Mouse (Mus musculus) testis, adult 2 months (tissue): ENCODE measurements around the gene Dlat. TPM values are rescaled to one million over a fixed set of nuclear protein-coding genes. Genes with fewer than 3 reads are reported as not detected.

ENCODE experiments used
- H3K27ac ChIP-seq: fragments of 200-500 bp; 2 replicates; pipeline ENCODE4 v1.5.1; 2012; ENCODE audit warnings: low read depth, low read length; ENCODE audit not compliant: control insufficient read depth, insufficient read depth
- H3K27me3 ChIP-seq: fragments of 200-500 bp; 2 replicates; pipeline ENCODE4 v1.6.1; 2012; ENCODE audit warnings: mild to moderate bottlenecking, low read length, moderate library complexity; ENCODE audit not compliant: control insufficient read depth, insufficient read depth
- H3K36me3 ChIP-seq: fragments of 200-500 bp; 2 replicates; pipeline ENCODE4 v1.6.1; 2012; ENCODE audit warnings: mild to moderate bottlenecking, low read length; ENCODE audit not compliant: control insufficient read depth, insufficient read depth
- H3K4me1 ChIP-seq: fragments of 200-500 bp; 2 replicates; pipeline ENCODE4 v1.6.1; 2012; ENCODE audit warnings: low read length; ENCODE audit not compliant: control insufficient read depth, insufficient read depth
- H3K4me3 ChIP-seq: fragments of 200-500 bp; 2 replicates; pipeline ENCODE4 v1.5.1; 2012; ENCODE audit warnings: low read depth, mild to moderate bottlenecking, low read length, moderate library complexity, mixed read lengths; ENCODE audit not compliant: control insufficient read depth
- CTCF ChIP-seq: fragments of 200-500 bp; IDR thresholded peaks from 2 replicates; pipeline ENCODE4 v1.5.1; 2012; ENCODE audit warnings: low read depth, mild to moderate bottlenecking, inconsistent platforms, low read length, moderate library complexity; ENCODE audit not compliant: control insufficient read depth, insufficient read depth, insufficient replicate concordance
- POLR2A ChIP-seq: fragments of 200-500 bp; IDR thresholded peaks from 2 replicates; pipeline ENCODE4 v1.6.1; 2012; ENCODE audit warnings: low read depth, mild to moderate bottlenecking, inconsistent platforms, low read length, moderate library complexity; ENCODE audit not compliant: control insufficient read depth
- polyA plus RNA-seq: library from polyadenylated mRNA; depleted of rRNA; stranded (reverse); fragments of >200 nt; gene quantifications from 2 replicates; pipeline ENCODE4 v1.2.3, GENCODE M21; 2012

The Dlat gene
- polyA plus RNA-seq, 1 experiment, result 36.8 TPM

DNA sequence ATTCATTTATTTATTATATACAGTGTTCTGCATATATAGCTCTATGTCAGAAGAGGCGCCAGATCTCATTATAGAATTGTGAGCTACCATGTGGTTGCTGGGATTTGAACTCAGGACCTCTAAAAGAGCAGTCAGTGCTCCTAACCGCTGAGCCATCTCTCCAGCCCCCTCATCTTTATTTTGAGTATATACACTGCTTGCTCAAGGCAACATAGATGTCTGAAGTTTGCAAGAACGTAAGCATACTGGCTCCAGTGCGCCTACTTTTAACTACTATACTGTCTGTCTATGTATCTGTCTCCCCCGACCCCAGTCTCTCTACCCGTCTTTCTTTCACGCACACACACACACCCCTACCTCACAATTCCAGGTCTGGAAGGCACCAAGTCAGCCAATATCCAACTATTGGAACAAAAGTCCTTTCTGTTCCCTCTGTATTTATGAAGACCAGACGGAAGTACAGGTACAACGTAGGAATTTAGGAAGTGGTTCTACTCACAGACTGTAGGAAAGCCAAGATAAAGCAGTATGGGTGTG lies 41.7 kb downstream of the Dlat start:
- Histone ChIP-seq H3K36me3 (peaks cover 3% of the 10 kb centered on the region), H3K4me1 (no peaks in the 10 kb centered on the region; the same call in none of the 2 replicates), H3K27ac (no peak overlapping the region), H3K4me3 (peak overlapping the region; percentile 79), H3K27me3 (no peaks in the 10 kb centered on the region)
- TF ChIP-seq POLR2A (no peak), CTCF (no peak)

DNA sequence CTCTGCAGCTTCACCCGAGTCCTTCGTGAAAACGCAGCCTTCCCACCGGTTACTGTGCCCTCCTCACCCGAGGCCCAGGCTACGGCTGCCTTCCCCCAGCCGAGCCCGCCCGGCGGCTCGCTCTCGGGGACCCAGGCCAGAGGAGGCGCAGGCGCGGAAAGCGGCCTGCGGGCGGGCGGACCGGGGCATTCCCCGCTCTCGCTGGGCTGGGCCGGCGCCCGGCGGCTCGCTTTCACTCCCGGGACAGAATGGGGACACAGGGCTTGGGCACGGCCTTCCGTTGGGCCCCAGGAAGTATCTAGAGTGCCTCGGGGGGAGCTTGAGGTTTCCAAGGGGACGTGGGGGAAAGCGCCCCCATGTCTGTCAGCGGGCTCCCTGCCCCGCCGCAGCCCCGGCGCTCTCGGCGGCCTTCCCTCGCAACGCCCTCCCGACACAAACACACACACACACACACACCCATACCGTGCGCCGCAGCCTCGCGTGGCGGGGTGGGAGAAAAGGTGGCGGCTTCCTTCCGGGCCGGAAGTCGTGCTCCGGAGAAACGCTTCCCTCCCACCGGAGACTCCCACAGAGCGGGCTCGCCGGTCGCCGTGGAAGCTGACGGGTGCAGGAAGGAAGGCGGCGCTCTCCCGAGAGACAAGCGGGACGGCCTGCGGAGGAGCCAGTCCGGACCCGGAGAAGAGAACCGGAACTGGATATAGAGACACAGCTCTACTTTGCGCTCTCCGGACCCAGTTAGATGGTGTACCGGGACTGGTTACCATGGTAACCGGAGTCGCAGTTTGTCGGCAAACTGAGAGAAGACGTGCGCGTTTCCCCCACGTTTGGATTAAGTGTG lies 42.6 kb downstream of the Dlat start, which contains the start of the genes Pih1d2 and Nkapd1:
Gene Pih1d2, plus strand, starts transcription at position 556 of the 838 bp plus-strand sequence.
Gene Nkapd1, minus strand, starts transcription at position 699 of the 838 bp plus-strand sequence.
- TF ChIP-seq POLR2A (peak; percentile 75), CTCF (no peak)
- Histone ChIP-seq H3K36me3 (peaks cover 3% of the 10 kb centered on the region), H3K4me3 (peak within 1 kb of the TSS; percentile 97), H3K27ac (peak within 1 kb of the TSS; percentile 97), H3K27me3 (no peaks in the 10 kb centered on the region), H3K4me1 (no peaks in the 10 kb centered on the region; the same call in none of the 2 replicates)

DNA sequence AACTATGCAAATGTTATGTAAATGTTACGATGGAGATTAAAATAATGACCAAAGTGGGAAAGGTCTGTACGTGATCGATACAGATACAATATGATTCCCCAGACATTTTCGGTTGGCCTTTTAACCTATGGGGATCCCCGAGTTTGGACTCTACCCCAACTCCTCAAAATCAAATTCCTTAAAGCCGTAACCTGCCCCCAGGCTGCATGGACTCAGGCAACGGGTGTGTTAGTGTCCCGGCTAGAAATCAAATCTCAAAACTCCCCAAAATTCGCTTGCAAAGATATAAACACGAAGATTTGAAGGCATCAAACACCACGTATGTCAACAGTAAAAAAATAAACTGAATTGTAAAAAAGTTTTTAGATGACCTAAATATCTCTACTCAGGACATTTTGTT lies 43.4 kb downstream of the Dlat start:
- TF ChIP-seq POLR2A, result no peak
- TF ChIP-seq CTCF, result no peak
- peak overlapping the region; percentile 97 for H3K4me3 ChIP-seq
- no peaks in the 10 kb centered on the region; the same call in none of the 2 replicates for H3K4me1 ChIP-seq
- peaks cover 3% of the 10 kb centered on the region for H3K36me3 ChIP-seq
- H3K27me3 ChIP-seq, result no peaks in the 10 kb centered on the region
- H3K27ac ChIP-seq, result no peak overlapping the region; the same call in 1 of the 2 replicates

DNA sequence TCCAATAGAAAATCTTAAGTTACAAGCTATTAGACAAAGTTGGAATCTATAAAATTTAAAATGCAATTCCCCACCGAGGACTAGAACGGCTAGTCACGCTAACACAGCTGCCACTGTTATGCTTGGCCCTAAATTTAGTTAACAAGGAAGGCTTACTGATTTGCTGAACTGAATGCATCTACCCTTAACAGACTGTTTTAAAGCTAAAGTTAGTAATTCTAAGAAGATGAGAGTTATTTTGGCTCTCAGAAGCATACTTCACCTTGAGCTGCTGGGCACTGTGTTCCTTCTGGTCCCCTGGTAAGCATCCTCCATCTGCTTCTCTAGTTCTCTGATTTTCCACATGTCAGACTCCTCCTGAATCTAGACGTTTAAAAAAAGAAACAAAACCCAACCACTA lies 47.5 kb downstream of the Dlat start:
- no peak overlapping the region for H3K27ac ChIP-seq
- no peaks in the 10 kb centered on the region for H3K27me3 ChIP-seq
- TF ChIP-seq CTCF (no peak), POLR2A (no peak)
- H3K36me3 ChIP-seq, result no peaks in the 10 kb centered on the region
- no peaks in the 10 kb centered on the region; the same call in 1 of the 2 replicates for H3K4me1 ChIP-seq
- no peak overlapping the region for H3K4me3 ChIP-seq

DNA sequence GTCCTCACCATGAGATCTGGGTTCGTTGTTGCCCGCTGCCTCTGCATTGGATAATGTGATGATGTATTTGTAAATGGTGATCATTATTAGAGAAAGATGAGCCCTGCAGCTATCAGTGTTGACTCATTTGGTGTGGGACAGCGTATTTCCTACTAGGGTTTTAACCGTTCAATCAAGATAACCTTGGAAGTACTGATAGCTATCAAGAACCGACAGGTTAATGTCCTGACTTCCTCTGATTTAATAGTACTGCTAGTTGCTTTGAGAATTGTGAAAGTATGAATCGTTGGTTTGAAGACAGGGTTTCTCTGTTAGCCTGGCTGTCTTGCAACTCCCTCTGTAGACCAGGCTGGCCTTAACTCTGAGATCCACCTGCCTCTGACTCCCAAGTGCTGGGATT lies 55.2 kb downstream of the Dlat start:
- Histone ChIP-seq H3K27ac (peak overlapping the region; percentile 74), H3K36me3 (no peaks in the 10 kb centered on the region; the same call in 1 of the 2 replicates)
- no peak for TF ChIP-seq CTCF
- TF ChIP-seq POLR2A, result no peak

DNA sequence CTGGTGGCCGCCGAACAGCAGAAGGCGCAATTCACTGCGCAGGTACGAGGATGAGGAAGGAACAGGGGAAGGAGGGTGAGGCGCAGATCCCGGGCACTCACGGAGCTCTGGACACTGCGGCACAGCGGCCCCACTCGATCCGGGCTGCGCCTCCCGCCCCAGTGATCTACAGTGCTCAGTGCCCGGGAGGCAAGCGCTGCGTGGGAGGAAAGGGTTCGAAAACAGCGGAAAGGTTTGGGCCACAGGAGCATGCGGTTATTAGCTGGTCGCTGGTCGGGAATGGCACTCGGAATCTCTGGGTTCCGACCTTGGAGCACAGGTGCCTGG lies 55.6 kb downstream of the Dlat start:
- no peaks in the 10 kb centered on the region; the same call in 1 of the 2 replicates for H3K36me3 ChIP-seq
- H3K27ac ChIP-seq, result peak overlapping the region; percentile 74
- peaks cover 5% of the 10 kb centered on the region for H3K4me1 ChIP-seq
- H3K27me3 ChIP-seq, result no peaks in the 10 kb centered on the region
- TF ChIP-seq CTCF (no peak), POLR2A (no peak)
- H3K4me3 ChIP-seq, result peak overlapping the region; percentile 94

More for the DNA sequence above, 55.2 kb downstream of the Dlat start:
- Histone ChIP-seq H3K27me3 (no peaks in the 10 kb centered on the region), H3K4me3 (peak overlapping the region; percentile 94), H3K4me1 (peaks cover 5% of the 10 kb centered on the region)
